Mouse (Mus musculus) hindbrain, embryonic 15.5 days (tissue): ENCODE measurements around the gene Cldn11. TPM values are rescaled to one million over a fixed set of nuclear protein-coding genes. Genes with fewer than 3 reads are reported as not detected.

ENCODE experiments used
- ATAC-seq: fragments of 200-750 bp; cut with Nextera tagmentation; 2 replicates; pipeline ENCODE4 v1.8.0; 2017; ENCODE audit warnings: low read depth, moderate number of reproducible peaks, moderate TSS enrichment; ENCODE audit not compliant: low FRiP score
- H3K27ac ChIP-seq: fragments of 300-500 bp; sonication (generic); replicated peaks from 2 replicates; pipeline ENCODE4 v1.5.1; 2015; ENCODE audit warnings: mild to moderate bottlenecking, inconsistent platforms
- H3K27me3 ChIP-seq: fragments of 300-500 bp; sonication (generic); 2 replicates; pipeline ENCODE4 v1.6.1; 2015; ENCODE audit warnings: control low read depth, inconsistent platforms
- H3K36me3 ChIP-seq: fragments of 300-500 bp; sonication (generic); 2 replicates; pipeline ENCODE4 v1.6.1; 2015; ENCODE audit warnings: control low read depth, inconsistent platforms
- H3K4me1 ChIP-seq: fragments of 300-500 bp; sonication (generic); replicated peaks from 2 replicates; pipeline ENCODE4 v1.6.1; 2015; ENCODE audit warnings: control low read depth, inconsistent platforms
- H3K4me2 ChIP-seq: fragments of 300-500 bp; sonication (generic); 2 replicates; pipeline ENCODE4 v1.6.1; 2015; ENCODE audit warnings: moderate library complexity, mild to moderate bottlenecking, inconsistent platforms
- H3K4me3 ChIP-seq: fragments of 300-500 bp; sonication (generic); 2 replicates; pipeline ENCODE4 v1.5.1; 2015; ENCODE audit warnings: mild to moderate bottlenecking, inconsistent platforms
- H3K9ac ChIP-seq: fragments of 300-500 bp; sonication (generic); 2 replicates; pipeline ENCODE4 v1.6.1; 2015; ENCODE audit warnings: inconsistent platforms
- H3K9me3 ChIP-seq: fragments of 300-500 bp; sonication (generic); 2 replicates; pipeline ENCODE4 v1.6.1; 2016; ENCODE audit warnings: control low read depth, inconsistent platforms
- WGBS: fragments of 180-500 bp; shearing (Covaris S2); methylation state at CpG from one replicate; pipeline ENCODE4 v1.1.7; 2015; 5-methylcytosine and 5-hydroxymethylcytosine counted together
- polyA plus RNA-seq: library from polyadenylated mRNA; unstranded; fragments of >200 nt; fragmentation: Nextera tagmentation; extraction: Ambion mirVana; gene quantifications from 2 replicates; pipeline ENCODE4 v1.2.1, GENCODE M21; 2015

Gene Cldn11
- polyA plus RNA-seq, 1 experiment from 2014 or later: 55.6 TPM

GRCm38 (mm10) chr3:31162860-31163259 lies 13.1 kb downstream of the Cldn11 start:
- Histone ChIP-seq H3K36me3 (no peaks in the 10 kb centered on the region), H3K27ac (no peak overlapping the region), H3K9me3 (no peaks in the 10 kb centered on the region), H3K4me1 (0 out of 2 replicates have a peak, but pooled peaks cover 2% of the 10 kb centered on the region), H3K4me3 (no peak overlapping the region), H3K27me3 (no peaks in the 10 kb centered on the region), H3K9ac (no peak overlapping the region), H3K4me2 (no peak overlapping the region)
- no peak for ATAC-seq
- 98% methylated on average over 14 of the region's 14 CpGs for WGBS

GRCm38 (mm10) chr3:31165803-31166202 lies 16.1 kb downstream of the Cldn11 start:
- 0 out of 2 replicates have a peak, but pooled peaks cover 2% of the 10 kb centered on the region for H3K4me1 ChIP-seq
- H3K4me2 ChIP-seq: no peak overlapping the region; the same call in 1 of the 2 replicates
- WGBS: 47% methylated on average over 3 of the region's 3 CpGs
- H3K27me3 ChIP-seq: no peaks in the 10 kb centered on the region
- H3K9ac ChIP-seq: no peak overlapping the region
- 0 out of 2 replicates have a peak, but pooled peaks have one; percentile 6 for ATAC-seq
- H3K36me3 ChIP-seq: no peaks in the 10 kb centered on the region
- H3K27ac ChIP-seq: no peak overlapping the region
- H3K4me3 ChIP-seq: no peak overlapping the region
- H3K9me3 ChIP-seq: no peaks in the 10 kb centered on the region

- WGBS: 24% methylated on average over 12 of the region's 12 CpGs
- peak; percentile 81 for ATAC-seq
- Histone ChIP-seq H3K9me3 (no peaks in the 10 kb centered on the region), H3K27ac (no peak overlapping the region), H3K4me1 (0 out of 2 replicates have a peak, but pooled peaks cover 2% of the 10 kb centered on the region), H3K9ac (no peak overlapping the region), H3K4me2 (peak overlapping the region; percentile 8; the same call in 1 of the 2 replicates), H3K4me3 (no peak overlapping the region), H3K36me3 (no peaks in the 10 kb centered on the region), H3K27me3 (no peaks in the 10 kb centered on the region)
These were observed 16.7 kb downstream of the Cldn11 start for GRCm38 (mm10) chr3:31166365-31166871.

GRCm38 (mm10) chr3:31190342-31190741 lies 40.6 kb downstream of the Cldn11 start:
- H3K9ac ChIP-seq: no peak overlapping the region
- H3K4me1 ChIP-seq: no peaks in the 10 kb centered on the region
- H3K27ac ChIP-seq: no peak overlapping the region
- no peak overlapping the region for H3K4me3 ChIP-seq
- H3K9me3 ChIP-seq: no peaks in the 10 kb centered on the region
- no peaks in the 10 kb centered on the region for H3K27me3 ChIP-seq
- ATAC-seq: no peak
- no peaks in the 10 kb centered on the region for H3K36me3 ChIP-seq
- no peak overlapping the region for H3K4me2 ChIP-seq
- 85% methylated on average over 7 of the region's 7 CpGs for WGBS

DNA sequence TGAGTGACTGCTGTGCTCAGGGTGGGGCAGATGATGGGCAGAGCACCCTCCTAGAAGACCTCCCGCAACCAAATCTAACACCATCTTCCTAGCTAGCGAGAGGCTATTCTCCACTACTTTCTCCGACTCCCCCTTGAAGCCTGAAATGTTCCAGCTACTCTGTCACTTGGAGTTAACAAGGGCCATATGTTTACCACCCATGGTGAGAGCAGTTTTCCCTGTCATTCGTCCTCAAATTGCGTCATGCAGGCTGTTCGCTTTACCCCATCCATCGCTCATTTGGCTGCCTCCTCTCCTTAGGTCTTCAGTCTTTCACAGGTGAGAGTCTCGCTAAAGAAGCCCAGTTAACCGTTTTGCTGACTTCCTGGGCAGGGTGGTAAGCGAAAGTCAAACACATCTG lies 41.7 kb downstream of the Cldn11 start:
- 69% methylated on average over 10 of the region's 10 CpGs for WGBS
- H3K9ac ChIP-seq: no peak overlapping the region
- no peak overlapping the region for H3K27ac ChIP-seq
- H3K36me3 ChIP-seq: no peaks in the 10 kb centered on the region
- ATAC-seq: no peak
- peak overlapping the region; percentile 18; the same call in 1 of the 2 replicates for H3K4me2 ChIP-seq
- H3K9me3 ChIP-seq: no peaks in the 10 kb centered on the region
- H3K27me3 ChIP-seq: no peaks in the 10 kb centered on the region
- no peak overlapping the region for H3K4me3 ChIP-seq
- no peaks in the 10 kb centered on the region for H3K4me1 ChIP-seq

- WGBS: 87% methylated on average over 17 of the region's 17 CpGs
- no peak overlapping the region for H3K4me3 ChIP-seq
- no peaks in the 10 kb centered on the region for H3K4me1 ChIP-seq
- H3K27me3 ChIP-seq: no peaks in the 10 kb centered on the region
- H3K4me2 ChIP-seq: no peak overlapping the region
- H3K27ac ChIP-seq: no peak overlapping the region
- H3K9me3 ChIP-seq: no peaks in the 10 kb centered on the region
- no peak overlapping the region for H3K9ac ChIP-seq
- H3K36me3 ChIP-seq: no peaks in the 10 kb centered on the region
- ATAC-seq: no peak
These were observed 49.6 kb downstream of the Cldn11 start for GRCm38 (mm10) chr3:31199162-31199877.

DNA sequence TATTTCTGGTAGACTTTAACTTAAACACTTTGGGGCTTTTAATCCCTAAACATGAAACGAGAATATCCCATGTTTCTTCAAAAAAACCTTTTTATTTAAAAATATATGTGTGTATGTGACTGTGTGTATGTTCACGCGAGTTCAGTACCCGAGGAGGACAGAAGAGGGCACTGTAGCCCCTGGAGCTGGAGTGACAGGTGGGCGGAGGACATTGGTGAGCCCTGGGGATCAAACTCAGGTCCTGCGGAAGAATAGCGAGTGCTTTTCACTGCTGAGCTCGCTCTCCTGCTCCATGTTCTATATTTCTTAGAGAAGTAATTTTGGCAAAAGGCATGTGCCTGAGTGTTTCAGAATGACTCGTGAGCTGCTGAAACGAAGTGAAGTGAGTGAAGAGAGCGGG lies 54.2 kb downstream of the Cldn11 start:
- Histone ChIP-seq H3K27ac (no peak overlapping the region), H3K27me3 (no peaks in the 10 kb centered on the region), H3K4me3 (no peak overlapping the region), H3K4me1 (no peaks in the 10 kb centered on the region), H3K36me3 (peaks cover 5% of the 10 kb centered on the region; the same call in 1 of the 2 replicates), H3K9ac (no peak overlapping the region), H3K4me2 (no peak overlapping the region), H3K9me3 (no peaks in the 10 kb centered on the region)
- no peak for ATAC-seq
- WGBS: 94% methylated on average over 11 of the region's 11 CpGs

DNA sequence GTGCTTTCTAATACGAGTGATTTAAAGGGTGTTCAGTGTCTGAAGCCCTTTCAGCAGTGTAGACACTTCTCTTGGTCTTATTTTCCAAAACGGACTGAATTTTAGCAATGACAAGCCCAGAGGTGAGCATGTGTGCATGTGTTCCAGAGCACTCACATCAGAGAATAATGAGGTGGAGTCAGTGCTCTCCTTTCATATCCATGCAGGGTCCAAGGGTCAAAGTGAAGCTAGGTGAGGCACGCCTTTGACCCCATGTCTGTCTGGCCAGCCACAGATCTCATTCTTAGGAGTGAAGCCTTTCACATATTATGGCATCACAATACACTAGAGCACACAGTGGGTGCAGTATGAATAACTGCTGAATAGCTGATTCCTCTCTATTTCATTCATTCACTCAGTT lies 55.4 kb downstream of the Cldn11 start:
- no peaks in the 10 kb centered on the region for H3K9me3 ChIP-seq
- H3K9ac ChIP-seq: no peak overlapping the region
- H3K36me3 ChIP-seq: peaks cover 5% of the 10 kb centered on the region; the same call in 1 of the 2 replicates
- no peak overlapping the region for H3K4me3 ChIP-seq
- no peak overlapping the region for H3K4me2 ChIP-seq
- 82% methylated on average over 3 of the region's 3 CpGs for WGBS
- H3K27me3 ChIP-seq: no peaks in the 10 kb centered on the region
- H3K4me1 ChIP-seq: no peaks in the 10 kb centered on the region
- ATAC-seq: no peak
- H3K27ac ChIP-seq: no peak overlapping the region

DNA sequence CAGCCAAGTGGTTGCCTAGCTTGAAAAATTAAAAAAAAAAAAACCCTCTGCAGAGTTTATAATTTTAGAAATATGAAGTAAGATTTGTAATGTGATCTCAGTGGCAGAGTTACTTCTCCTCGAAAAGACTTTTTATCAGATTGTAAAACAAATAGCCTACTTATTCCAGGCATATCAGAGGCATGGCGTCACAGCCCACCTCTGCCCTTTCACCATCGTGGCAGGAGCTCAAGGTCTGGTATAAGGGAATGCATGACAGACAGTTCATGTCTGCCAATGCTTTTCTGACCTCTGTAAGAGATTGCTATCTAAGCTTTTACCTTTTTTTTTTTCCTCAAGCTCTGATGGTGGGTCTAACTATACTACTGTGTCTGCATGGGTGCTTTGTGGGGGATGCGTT lies 58.3 kb downstream of the Cldn11 start:
- WGBS: 73% methylated on average over 4 of the region's 4 CpGs

GRCm38 (mm10) chr3:31208458-31208994 lies 58.8 kb downstream of the Cldn11 start:
- Histone ChIP-seq H3K27ac (no peak overlapping the region), H3K9ac (no peak overlapping the region), H3K4me1 (no peaks in the 10 kb centered on the region), H3K4me2 (no peak overlapping the region), H3K4me3 (no peak overlapping the region), H3K27me3 (no peaks in the 10 kb centered on the region), H3K9me3 (no peaks in the 10 kb centered on the region), H3K36me3 (peaks cover 5% of the 10 kb centered on the region; the same call in 1 of the 2 replicates)
- no peak for ATAC-seq
- 21% methylated on average over 6 of the region's 6 CpGs for WGBS

More for the DNA sequence above, 58.3 kb downstream of the Cldn11 start:
- H3K27me3 ChIP-seq: no peaks in the 10 kb centered on the region
- H3K4me1 ChIP-seq: no peaks in the 10 kb centered on the region
- H3K36me3 ChIP-seq: peaks cover 5% of the 10 kb centered on the region; the same call in 1 of the 2 replicates
- H3K9me3 ChIP-seq: no peaks in the 10 kb centered on the region
- no peak overlapping the region for H3K4me2 ChIP-seq
- no peak for ATAC-seq
- H3K4me3 ChIP-seq: no peak overlapping the region
- no peak overlapping the region for H3K27ac ChIP-seq
- no peak overlapping the region for H3K9ac ChIP-seq

GRCm38 (mm10) chr3:31209001-31209400 lies 59.3 kb downstream of the Cldn11 start:
- 0 out of 2 replicates have a peak, but pooled peaks have one; percentile 17 for ATAC-seq
- H3K36me3 ChIP-seq: peaks cover 5% of the 10 kb centered on the region; the same call in 1 of the 2 replicates
- no peak overlapping the region for H3K4me3 ChIP-seq
- 11% methylated on average over 19 of the region's 19 CpGs for WGBS
- no peaks in the 10 kb centered on the region for H3K9me3 ChIP-seq
- no peaks in the 10 kb centered on the region for H3K27me3 ChIP-seq
- H3K9ac ChIP-seq: no peak overlapping the region
- H3K4me2 ChIP-seq: peak overlapping the region; percentile 27
- H3K4me1 ChIP-seq: no peaks in the 10 kb centered on the region
- no peak overlapping the region for H3K27ac ChIP-seq
